Mouse (Mus musculus): ENCODE measurements around the gene Btnl10. TPM values are rescaled to one million over a fixed set of nuclear protein-coding genes. Genes with fewer than 3 reads are reported as not detected.

The Btnl10 gene
- polyA plus RNA-seq, 1 experiment from 2014 or later: not detected

DNA sequence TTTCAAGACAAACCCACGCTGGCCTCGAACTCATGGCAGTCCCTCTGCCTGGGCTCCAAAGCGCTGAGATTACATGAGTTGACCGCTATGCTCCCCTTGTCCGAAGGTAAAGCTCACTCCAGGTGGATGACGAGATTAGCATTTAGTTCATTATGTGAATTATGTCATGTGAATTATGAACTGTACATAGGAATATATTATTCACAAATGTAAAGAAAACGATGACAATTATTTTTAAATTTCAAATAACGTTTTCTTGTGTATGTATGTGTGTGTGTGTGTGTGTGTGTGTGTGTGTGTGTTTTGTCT is 13.3 kb upstream of the Btnl10 start:
- no peaks in the 10 kb centered on the region for H3K27me3 ChIP-seq (ENCODE audit: control insufficient read depth, insufficient read depth, low read length)
- H3K4me1 ChIP-seq (ENCODE audit: control insufficient read depth, insufficient read depth, low read length): no peaks in the 10 kb centered on the region; the same call in 1 of the 2 replicates
- peak overlapping the region; percentile 90 for H3K4me2 ChIP-seq (replicated peaks; ENCODE audit: low read depth, low read length)
- peak overlapping the region; percentile 83 for H3K9ac ChIP-seq (ENCODE audit: low read depth, low read length)
- ATAC-seq (ENCODE audit: low FRiP score, low TSS enrichment): no peak; the same call in 1 of the 2 replicates
- WGBS: 2% methylated on average over 8 of the region's 8 CpGs
- no peak overlapping the region for H3K27ac ChIP-seq (ENCODE audit: low read depth, low read length)
- H3K9me3 ChIP-seq (ENCODE audit: control insufficient read depth, low read length): no peaks in the 10 kb centered on the region
- peak overlapping the region; percentile 79 for H3K4me3 ChIP-seq (ENCODE audit: low read length)
- peaks cover 23% of the 10 kb centered on the region; the same call in 1 of the 2 replicates for H3K36me3 ChIP-seq (ENCODE audit: control insufficient read depth, insufficient read depth, low read length)

- no peak; the same call in 1 of the 2 replicates for ATAC-seq (ENCODE audit: low FRiP score, low TSS enrichment)
- WGBS: 48% methylated on average over 6 of the region's 6 CpGs
- no peaks in the 10 kb centered on the region; the same call in 1 of the 2 replicates for H3K4me1 ChIP-seq (ENCODE audit: control insufficient read depth, insufficient read depth, low read length)
- peaks cover 22% of the 10 kb centered on the region; the same call in 1 of the 2 replicates for H3K36me3 ChIP-seq (ENCODE audit: control insufficient read depth, insufficient read depth, low read length)
- no peaks in the 10 kb centered on the region for H3K27me3 ChIP-seq (ENCODE audit: control insufficient read depth, insufficient read depth, low read length)
- H3K4me2 ChIP-seq (replicated peaks; ENCODE audit: low read depth, low read length): no peak overlapping the region; the same call in none of the 2 replicates
- no peaks in the 10 kb centered on the region for H3K9me3 ChIP-seq (ENCODE audit: control insufficient read depth, low read length)
- H3K9ac ChIP-seq (ENCODE audit: low read depth, low read length): no peak overlapping the region
- no peak overlapping the region for H3K4me3 ChIP-seq (ENCODE audit: low read length)
- no peak overlapping the region for H3K27ac ChIP-seq (ENCODE audit: low read depth, low read length)
Measured at GRCm38 (mm10) chr11:58904838-58905237, 12.9 kb upstream of the Btnl10 start.

GRCm38 (mm10) chr11:58913776-58914175 is 3.9 kb upstream of the Btnl10 start:
- no peaks in the 10 kb centered on the region for H3K27me3 ChIP-seq (ENCODE audit: control insufficient read depth, insufficient read depth, low read length)
- WGBS: 80% methylated on average over 1 of the region's 1 CpGs
- no peak for ATAC-seq (ENCODE audit: low FRiP score, low TSS enrichment)
- peaks cover 6% of the 10 kb centered on the region; the same call in 1 of the 2 replicates for H3K4me1 ChIP-seq (ENCODE audit: control insufficient read depth, insufficient read depth, low read length)
- no peak overlapping the region for H3K9ac ChIP-seq (ENCODE audit: low read depth, low read length)
- no peaks in the 10 kb centered on the region for H3K9me3 ChIP-seq (ENCODE audit: control insufficient read depth, low read length)
- H3K4me2 ChIP-seq (replicated peaks; ENCODE audit: low read depth, low read length): no peak overlapping the region; the same call in 1 of the 2 replicates
- H3K4me3 ChIP-seq (ENCODE audit: low read length): no peak overlapping the region
- no peak overlapping the region for H3K27ac ChIP-seq (ENCODE audit: low read depth, low read length)
- no peaks in the 10 kb centered on the region for H3K36me3 ChIP-seq (ENCODE audit: control insufficient read depth, insufficient read depth, low read length)

- peaks cover 6% of the 10 kb centered on the region; the same call in 1 of the 2 replicates for H3K4me1 ChIP-seq (ENCODE audit: control insufficient read depth, insufficient read depth, low read length)
Measured at GRCm38 (mm10) chr11:58914461-58915028, 3.2 kb upstream of the Btnl10 start.

GRCm38 (mm10) chr11:58916879-58917744 is 596 bp upstream of the Btnl10 start:
- Histone ChIP-seq H3K9me3 (ENCODE audit: control insufficient read depth, low read length) (no peaks in the 10 kb centered on the region), H3K4me3 (ENCODE audit: low read length) (no peak overlapping the region), H3K4me2 (replicated peaks; ENCODE audit: low read depth, low read length) (no peak overlapping the region), H3K9ac (ENCODE audit: low read depth, low read length) (no peak overlapping the region), H3K27ac (ENCODE audit: low read depth, low read length) (no peak overlapping the region), H3K36me3 (ENCODE audit: control insufficient read depth, insufficient read depth, low read length) (no peaks in the 10 kb centered on the region), H3K4me1 (ENCODE audit: control insufficient read depth, insufficient read depth, low read length) (peaks cover 6% of the 10 kb centered on the region; the same call in 1 of the 2 replicates), H3K27me3 (ENCODE audit: control insufficient read depth, insufficient read depth, low read length) (no peaks in the 10 kb centered on the region)
- 54% methylated on average over 14 of the region's 14 CpGs for WGBS
- no peak for ATAC-seq (ENCODE audit: low FRiP score, low TSS enrichment)

More at GRCm38 (mm10) chr11:58914461-58915028, 3.2 kb upstream of the Btnl10 start:
- no peaks in the 10 kb centered on the region for H3K9me3 ChIP-seq (ENCODE audit: control insufficient read depth, low read length)
- WGBS: 16% methylated on average over 17 of the region's 17 CpGs
- H3K4me3 ChIP-seq (ENCODE audit: low read length): peak overlapping the region; percentile 31
- peak overlapping the region; percentile 62 for H3K4me2 ChIP-seq (replicated peaks; ENCODE audit: low read depth, low read length)
- peak overlapping the region; percentile 48; the same call in 1 of the 2 replicates for H3K9ac ChIP-seq (ENCODE audit: low read depth, low read length)
- H3K36me3 ChIP-seq (ENCODE audit: control insufficient read depth, insufficient read depth, low read length): no peaks in the 10 kb centered on the region
- peak; percentile 25; the same call in 1 of the 2 replicates for ATAC-seq (ENCODE audit: low FRiP score, low TSS enrichment)
- H3K27me3 ChIP-seq (ENCODE audit: control insufficient read depth, insufficient read depth, low read length): no peaks in the 10 kb centered on the region
- no peak overlapping the region for H3K27ac ChIP-seq (ENCODE audit: low read depth, low read length)

GRCm38 (mm10) chr11:58918759-58919158 is 1.1 kb downstream of the Btnl10 start:
- Histone ChIP-seq H3K4me2 (replicated peaks; ENCODE audit: low read depth, low read length) (no peak overlapping the region), H3K4me3 (ENCODE audit: low read length) (no peak overlapping the region), H3K4me1 (ENCODE audit: control insufficient read depth, insufficient read depth, low read length) (peaks cover 6% of the 10 kb centered on the region; the same call in 1 of the 2 replicates), H3K9ac (ENCODE audit: low read depth, low read length) (no peak overlapping the region), H3K27me3 (ENCODE audit: control insufficient read depth, insufficient read depth, low read length) (no peaks in the 10 kb centered on the region), H3K27ac (ENCODE audit: low read depth, low read length) (no peak overlapping the region), H3K36me3 (ENCODE audit: control insufficient read depth, insufficient read depth, low read length) (no peaks in the 10 kb centered on the region), H3K9me3 (ENCODE audit: control insufficient read depth, low read length) (no peaks in the 10 kb centered on the region)
- ATAC-seq (ENCODE audit: low FRiP score, low TSS enrichment): no peak
- 70% methylated on average over 5 of the region's 5 CpGs for WGBS

DNA sequence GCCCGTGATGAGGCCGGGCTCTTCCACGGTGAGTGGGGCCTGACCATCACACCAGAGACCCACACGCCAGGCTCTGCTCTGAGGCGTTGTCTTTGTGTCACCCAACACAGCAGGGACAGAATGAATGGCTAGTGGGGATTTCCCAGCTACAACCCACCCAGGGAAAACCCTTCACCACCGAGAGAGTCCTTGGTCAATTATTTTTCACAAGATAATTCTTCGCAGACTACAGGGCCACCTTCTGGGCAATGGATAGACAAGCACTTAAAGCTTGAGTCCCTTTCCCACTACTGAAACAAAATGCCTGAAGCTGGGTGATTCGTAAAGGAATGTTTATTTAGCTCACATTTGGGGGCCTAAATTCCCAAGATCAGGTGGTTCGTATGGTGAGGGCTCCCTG is 4.7 kb downstream of the Btnl10 start:
- no peaks in the 10 kb centered on the region for H3K27me3 ChIP-seq (ENCODE audit: control insufficient read depth, insufficient read depth, low read length)
- no peak overlapping the region for H3K4me2 ChIP-seq (replicated peaks; ENCODE audit: low read depth, low read length)
- H3K9ac ChIP-seq (ENCODE audit: low read depth, low read length): no peak overlapping the region
- H3K9me3 ChIP-seq (ENCODE audit: control insufficient read depth, low read length): no peaks in the 10 kb centered on the region
- H3K4me3 ChIP-seq (ENCODE audit: low read length): no peak overlapping the region
- H3K27ac ChIP-seq (ENCODE audit: low read depth, low read length): no peak overlapping the region
- ATAC-seq (ENCODE audit: low FRiP score, low TSS enrichment): no peak
- H3K36me3 ChIP-seq (ENCODE audit: control insufficient read depth, insufficient read depth, low read length): no peaks in the 10 kb centered on the region
- 81% methylated on average over 9 of the region's 9 CpGs for WGBS
- H3K4me1 ChIP-seq (ENCODE audit: control insufficient read depth, insufficient read depth, low read length): no peaks in the 10 kb centered on the region

DNA sequence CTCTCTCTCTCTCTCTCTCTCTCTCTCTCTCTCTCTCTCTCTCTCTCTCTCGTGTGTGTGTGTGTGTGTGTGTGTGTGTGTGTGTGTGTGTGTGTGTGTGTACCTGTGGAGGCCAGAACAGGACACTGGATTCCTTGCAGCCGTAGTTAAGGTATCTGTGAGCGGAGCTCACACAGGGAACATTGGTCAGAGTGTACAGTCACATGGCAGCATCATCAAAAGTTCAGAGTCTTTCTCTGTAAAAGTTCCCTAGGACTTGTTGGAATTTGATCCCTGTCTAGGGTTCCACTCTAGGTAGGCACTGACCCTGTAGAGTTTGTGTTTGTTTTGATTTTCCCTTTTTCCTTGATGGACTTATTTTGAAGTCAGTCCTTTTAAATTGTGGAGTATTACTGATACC is 8.9 kb downstream of the Btnl10 start:
- H3K9ac ChIP-seq (ENCODE audit: low read depth, low read length): no peak overlapping the region
- no peak overlapping the region for H3K27ac ChIP-seq (ENCODE audit: low read depth, low read length)
- H3K9me3 ChIP-seq (ENCODE audit: control insufficient read depth, low read length): no peaks in the 10 kb centered on the region
- no peak for ATAC-seq (ENCODE audit: low FRiP score, low TSS enrichment)
- no peak overlapping the region for H3K4me2 ChIP-seq (replicated peaks; ENCODE audit: low read depth, low read length)
- no peak overlapping the region for H3K4me3 ChIP-seq (ENCODE audit: low read length)
- no peaks in the 10 kb centered on the region for H3K4me1 ChIP-seq (ENCODE audit: control insufficient read depth, insufficient read depth, low read length)
- peaks cover 6% of the 10 kb centered on the region for H3K36me3 ChIP-seq (ENCODE audit: control insufficient read depth, insufficient read depth, low read length)
- WGBS: 84% methylated on average over 2 of the region's 3 CpGs
- no peaks in the 10 kb centered on the region for H3K27me3 ChIP-seq (ENCODE audit: control insufficient read depth, insufficient read depth, low read length)

- WGBS: 74% methylated on average over 2 of the region's 2 CpGs
Measured at GRCm38 (mm10) chr11:58927053-58927452, 9.3 kb downstream of the Btnl10 start.

More at GRCm38 (mm10) chr11:58927053-58927452, 9.3 kb downstream of the Btnl10 start:
- Histone ChIP-seq H3K9me3 (ENCODE audit: control insufficient read depth, low read length) (no peaks in the 10 kb centered on the region), H3K36me3 (ENCODE audit: control insufficient read depth, insufficient read depth, low read length) (peaks cover 10% of the 10 kb centered on the region), H3K27me3 (ENCODE audit: control insufficient read depth, insufficient read depth, low read length) (no peaks in the 10 kb centered on the region), H3K9ac (ENCODE audit: low read depth, low read length) (no peak overlapping the region), H3K4me3 (ENCODE audit: low read length) (no peak overlapping the region), H3K4me2 (replicated peaks; ENCODE audit: low read depth, low read length) (no peak overlapping the region), H3K4me1 (ENCODE audit: control insufficient read depth, insufficient read depth, low read length) (no peaks in the 10 kb centered on the region), H3K27ac (ENCODE audit: low read depth, low read length) (no peak overlapping the region)
- ATAC-seq (ENCODE audit: low FRiP score, low TSS enrichment): no peak
